Mouse (Mus musculus) heart, postnatal 4 days (tissue): Measurements from ENCODE around the gene Scap. TPM values are rescaled to one million over a fixed set of nuclear protein-coding genes. Genes with fewer than 3 reads are reported as not detected.
"Not testable (repeated sequence)": the region's sequence is repeated elsewhere in the genome, so short reads cannot be mapped to it uniquely, and the experiment has no call there.

Experiments
- DNase-seq: peaks from one replicate; pipeline ENCODE4 v3.0.0; 2021
- total RNA-seq, 2 experiments: library from RNA; stranded (reverse); gene quantifications; 2 replicates each; pipeline ENCODE4 v1.2.3; 2021

Scap gene
- total RNA-seq, 2 experiments from 2014 or later, result 30.5 to 34.0 TPM

DNA sequence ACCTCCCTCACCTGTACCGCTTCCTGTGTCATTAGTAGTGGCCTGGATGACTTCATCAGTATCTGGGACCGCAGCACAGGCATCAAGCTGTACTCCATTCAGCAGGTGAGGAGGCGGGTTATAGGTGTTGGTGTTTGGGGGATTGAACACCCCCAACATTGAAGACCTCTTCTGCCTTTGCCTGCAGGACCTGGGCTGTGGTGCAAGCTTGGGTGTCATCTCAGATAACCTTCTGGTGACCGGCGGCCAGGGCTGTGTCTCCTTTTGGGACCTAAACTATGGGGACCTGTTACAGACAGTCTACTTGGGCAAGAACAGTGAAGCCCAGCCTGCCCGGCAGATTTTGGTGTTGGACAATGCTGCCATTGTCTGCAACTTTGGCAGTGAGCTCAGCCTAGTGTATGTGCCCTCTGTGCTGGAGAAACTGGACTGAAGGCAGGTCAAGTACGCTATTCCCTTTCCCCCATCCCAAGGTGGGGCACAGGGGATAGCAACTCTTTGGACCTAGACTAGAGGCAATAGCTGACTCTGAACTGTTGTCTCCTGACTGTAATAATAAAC lies 51.4 kb downstream of the Scap start:
- no peak for DNase-seq

DNA sequence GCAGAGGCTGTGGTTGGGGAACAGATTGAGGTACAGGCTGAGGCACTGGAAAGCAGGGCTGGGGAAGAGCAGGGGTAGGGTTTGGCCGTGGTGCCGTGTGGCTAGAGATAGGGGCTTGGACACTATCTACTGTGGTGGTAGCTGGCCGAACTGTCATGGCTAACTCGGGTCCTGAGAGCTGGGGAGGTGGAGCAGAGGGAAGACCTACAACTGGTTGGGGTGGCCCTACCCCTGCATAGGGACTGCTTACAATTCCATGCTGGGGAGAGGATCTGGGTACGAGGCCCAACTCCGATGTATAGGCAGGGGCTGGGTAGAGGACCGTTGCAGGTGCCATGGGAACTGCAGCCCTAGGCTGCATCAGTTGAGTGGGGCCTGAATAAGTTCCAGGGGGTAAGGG lies 54.9 kb downstream of the Scap start:
- no peak for DNase-seq

GRCm38 (mm10) chr9:110390843-110391242 lies 57.8 kb downstream of the Scap start:
- no peak for DNase-seq

- DNase-seq, result no peak
These were observed 60.2 kb downstream of the Scap start for GRCm38 (mm10) chr9:110393295-110393694.

DNA sequence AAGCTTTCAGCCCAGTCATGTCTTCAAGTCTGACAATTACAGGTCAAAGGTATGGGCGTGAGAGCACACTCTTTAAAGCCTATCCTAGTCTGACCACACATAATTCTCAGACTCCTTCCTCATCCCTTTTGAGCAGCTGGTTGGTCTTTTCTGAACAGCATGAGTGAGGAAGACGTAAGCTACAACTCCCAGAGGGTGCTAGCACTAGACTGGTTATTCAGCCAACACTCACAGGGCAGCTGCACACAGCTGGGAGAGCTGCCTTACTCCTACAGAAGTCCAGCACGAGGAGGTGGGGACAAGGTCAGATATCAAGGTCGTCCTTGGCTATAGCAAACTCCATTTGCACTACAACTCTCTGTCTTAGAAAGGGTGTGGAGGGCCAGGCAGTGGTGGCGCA lies 67.6 kb downstream of the Scap start:
- peak; percentile 72 for DNase-seq

DNA sequence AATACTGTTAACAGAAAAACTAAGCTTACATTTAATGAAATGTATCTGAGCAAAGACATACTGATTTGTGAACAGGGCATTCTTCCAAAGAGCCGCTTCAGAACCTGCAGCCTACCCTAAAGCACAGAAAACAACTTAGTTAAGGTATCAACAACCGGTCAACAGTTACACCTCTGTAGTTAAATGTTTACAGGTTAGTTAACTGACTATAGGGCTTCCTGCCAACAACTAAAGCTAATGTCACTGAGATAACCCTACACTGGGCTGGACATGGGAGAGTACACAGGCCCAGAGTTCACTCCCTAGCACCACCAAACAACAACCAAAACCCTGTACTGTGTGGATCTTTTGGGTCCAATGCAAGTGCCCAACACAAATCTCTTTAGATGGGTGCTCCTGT lies 69.6 kb downstream of the Scap start:
- no peak for DNase-seq

DNA sequence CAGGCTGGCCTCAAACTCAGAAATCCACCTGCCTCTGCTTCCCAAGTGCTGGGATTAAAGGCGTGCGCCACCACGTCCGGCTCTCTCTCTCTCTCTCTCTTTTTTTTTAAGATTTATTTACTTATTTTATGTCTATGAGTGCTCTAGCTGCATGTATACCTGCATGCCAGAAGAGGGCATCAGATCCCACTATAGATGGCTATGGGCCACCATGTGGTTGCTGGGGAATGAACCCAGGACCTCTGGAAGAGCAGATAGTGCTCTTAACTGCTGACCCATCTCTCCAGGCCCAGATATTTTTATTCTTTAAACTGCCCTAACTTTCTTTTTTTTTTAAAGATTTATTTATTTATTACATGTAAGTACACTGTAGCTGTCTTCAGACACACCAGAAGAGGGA lies 70.2 kb downstream of the Scap start:
- not testable (repeated sequence) for DNase-seq

DNA sequence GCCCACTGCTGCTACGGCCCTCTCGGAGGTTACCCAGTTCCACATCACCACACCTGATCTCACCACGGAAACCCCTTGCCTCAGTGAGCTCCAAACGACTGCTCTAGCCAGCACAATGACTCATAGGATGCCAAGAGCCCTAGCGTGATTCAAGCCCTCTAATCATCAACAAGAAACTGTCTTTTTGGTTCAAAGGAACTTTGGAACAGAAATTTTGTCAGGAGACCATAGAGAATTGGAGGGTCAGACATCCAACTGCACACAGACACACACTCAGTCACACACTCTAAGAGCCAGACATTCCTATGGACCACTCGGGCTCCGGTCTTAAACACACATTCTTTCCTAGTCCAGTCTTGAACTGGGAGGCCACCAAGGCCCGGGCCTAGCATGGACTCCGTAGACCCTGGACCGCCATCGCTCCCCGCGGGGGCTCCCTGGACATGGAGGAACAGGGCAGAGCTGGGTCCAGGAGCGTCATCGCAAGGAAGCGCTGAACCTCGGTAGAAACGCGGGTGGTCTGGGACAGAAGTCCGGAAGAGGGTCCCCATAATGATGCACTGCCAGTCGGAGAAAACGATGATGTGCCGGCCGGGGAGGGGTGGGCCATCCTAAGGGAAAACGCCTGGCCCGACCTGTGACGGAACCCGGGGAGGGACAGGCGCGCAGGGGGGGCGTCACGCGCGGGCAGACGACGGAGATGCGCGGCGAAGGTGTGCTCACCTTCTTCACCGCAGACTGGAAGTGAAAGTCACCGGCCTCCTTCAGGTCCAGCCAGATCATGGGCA lies 74.4 kb downstream of the Scap start:
- no peak for DNase-seq

- peak; percentile 96 for DNase-seq
These were observed 75.1 kb downstream of the Scap start, which contains the start of gene Ptpn23 for GRCm38 (mm10) chr9:110408099-110408773. Gene Ptpn23 (minus strand): TSS chr9:110408213.

DNA sequence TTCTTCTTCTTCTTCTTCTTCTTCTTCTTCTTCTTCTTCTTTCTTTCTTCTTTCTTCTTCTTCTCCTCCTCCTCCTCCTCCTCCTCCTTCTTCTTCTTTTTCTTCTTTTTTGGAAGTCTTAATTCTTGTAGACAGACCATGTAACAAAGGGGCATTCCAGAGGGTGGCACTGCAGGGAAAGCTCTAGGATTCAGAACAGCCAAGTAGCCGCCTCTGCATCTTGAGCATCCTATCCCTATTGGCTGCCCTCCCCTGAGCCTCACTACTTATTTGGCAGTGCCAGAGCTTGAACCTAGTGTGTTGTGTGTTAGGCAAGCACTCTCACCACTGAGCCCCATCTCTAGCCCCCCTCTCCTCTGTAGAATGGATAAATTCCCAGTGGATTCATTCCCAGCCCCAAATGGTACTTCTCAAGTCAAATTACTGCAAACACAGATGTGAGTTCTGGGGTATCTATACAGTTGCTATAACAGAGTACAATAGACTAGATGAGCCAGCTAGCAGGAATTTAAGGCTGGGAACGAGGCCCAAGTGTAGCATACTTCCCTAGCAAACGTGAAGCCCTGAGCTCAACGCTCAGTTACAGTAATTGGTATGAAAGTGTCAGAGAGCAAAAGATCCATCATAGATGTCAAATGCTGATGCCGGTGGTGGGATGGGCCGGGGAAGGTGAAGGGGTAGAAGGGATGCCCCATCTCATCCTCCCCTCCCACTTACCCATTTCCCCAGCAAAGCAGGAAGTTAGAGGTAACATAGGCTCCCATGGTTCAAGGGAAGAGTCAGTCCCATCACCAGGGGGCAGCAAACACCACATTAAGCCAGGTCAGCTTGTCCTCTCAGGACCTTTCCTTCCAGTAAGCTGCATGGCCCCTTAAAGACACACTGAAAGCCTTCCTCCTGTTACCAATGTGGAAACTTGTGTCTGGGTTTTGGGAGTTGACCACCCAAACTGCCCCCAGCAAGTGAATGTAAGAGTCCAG lies 78.1 kb downstream of the Scap start:
- DNase-seq, result peak; percentile 91

- DNase-seq, result no peak
These were observed 79.8 kb downstream of the Scap start for GRCm38 (mm10) chr9:110412926-110413325.

GRCm38 (mm10) chr9:110413785-110414184 lies 80.7 kb downstream of the Scap start:
- peak; percentile 64 for DNase-seq

- DNase-seq, result no peak
These were observed 86.5 kb downstream of the Scap start, which contains the start of gene Ngp for GRCm38 (mm10) chr9:110419511-110420112. Gene Ngp (plus strand): TSS chr9:110419747.

GRCm38 (mm10) chr9:110431241-110431640 lies 98.2 kb downstream of the Scap start:
- no peak for DNase-seq

GRCm38 (mm10) chr9:110433045-110433444 lies 100.0 kb downstream of the Scap start:
- DNase-seq, result no peak

Other genes with a start within 250 kb of the Scap start
- gene Smarcc1, start 215.6 kb upstream of the Scap start, total RNA-seq, result 10 to 100 TPM; 64.3 to 66.5 TPM
- gene Dhx30, start 215.5 kb upstream of the Scap start, total RNA-seq, result 10 to 100 TPM; 78.0 to 81.8 TPM
- 1 to 10 TPM; 1.9 TPM for gene Cspg5, start 89.5 kb upstream of the Scap start, total RNA-seq
- gene Elp6, start 28.1 kb upstream of the Scap start, total RNA-seq, result 1 to 10 TPM; 5.8 to 6.4 TPM
- gene Ptpn23, start 74.9 kb downstream of the Scap start, total RNA-seq, result 10 to 100 TPM; 32.4 to 33.7 TPM
- gene Ngp, start 86.5 kb downstream of the Scap start, total RNA-seq, result 1 to 10 TPM; 1.8 to 3.2 TPM
- 10 to 100 TPM; 11.2 to 12.9 TPM for gene Klhl18, start 143.4 kb downstream of the Scap start, total RNA-seq
- under 1 TPM; 0.20 to 0.29 TPM for gene Kif9, start 143.7 kb downstream of the Scap start, total RNA-seq
- 10 to 100 TPM; 63.1 to 69.2 TPM for gene Setd2, start 199.3 kb downstream of the Scap start, total RNA-seq